Comparison of ENCODE assay signal across 25 mouse cellular contexts in genomic region chr4:33582986-33583720, GRCm38 (mm10).
"Had no signal": no experiment of that assay in that cellular context is flagged by ENCODE, and none has a peak within 500 bp of the region (broad histone marks: within the 10 kb centered on the region; RNA-seq: fewer than 3 reads in every experiment).

No protein-coding gene starts in this region.

- H3K4me2 ChIP-seq: heart, embryonic 12.5 days; hindbrain, embryonic 12.5 days; hindbrain, embryonic 15.5 days; limb, embryonic 12.5 days; liver, embryonic 11.5 days; liver, embryonic 13.5 days; liver, embryonic 15.5 days had no signal

- H3K9me3 ChIP-seq: heart, embryonic 10.5 days; hindbrain, embryonic 10.5 days; hindbrain, embryonic 12.5 days; hindbrain, embryonic 15.5 days; limb, embryonic 10.5 days; limb, embryonic 12.5 days; liver, embryonic 13.5 days; liver, embryonic 15.5 days had no signal

- H3K27ac ChIP-seq: gastrocnemius, adult 2 months; heart, embryonic 10.5 days; hindbrain, embryonic 10.5 days; hindbrain, embryonic 12.5 days; hindbrain, embryonic 15.5 days; layer of hippocampus, adult 2 months; left cerebral cortex, adult 2 months; limb, embryonic 10.5 days; limb, embryonic 12.5 days; liver, embryonic 13.5 days; liver, embryonic 15.5 days had no signal

- ATAC-seq: inflammation-experienced regulatory T-cells, adult 6 months; intestine, embryonic 16.5 days had no signal

- H3K36me3 ChIP-seq: heart, embryonic 10.5 days; heart, embryonic 12.5 days; hindbrain, embryonic 10.5 days; hindbrain, embryonic 12.5 days; hindbrain, embryonic 15.5 days; limb, embryonic 10.5 days; limb, embryonic 12.5 days; liver, embryonic 13.5 days; liver, embryonic 15.5 days had no signal

- H3K27me3 ChIP-seq: hindbrain, embryonic 12.5 days; hindbrain, embryonic 15.5 days; limb, embryonic 12.5 days; liver, embryonic 13.5 days; liver, embryonic 15.5 days had no signal

- DNase-seq: gastrocnemius, adult 2 months; gastrocnemius, postnatal 10 days; gastrocnemius, postnatal 25 days; heart, postnatal 10 days; heart, postnatal 4 days; kidney, adult 18-20 months; kidney, adult 8-10 months; kidney, postnatal 10 days; kidney, postnatal 25 days; kidney, postnatal 4 days; liver; liver, embryonic 13.5 days had no signal

- H3K9ac ChIP-seq: heart, embryonic 12.5 days; hindbrain, embryonic 12.5 days; hindbrain, embryonic 15.5 days; limb, embryonic 12.5 days; liver, embryonic 13.5 days; liver, embryonic 15.5 days had no signal

- H3K4me3 ChIP-seq: gastrocnemius, adult 2 months; heart, embryonic 10.5 days; heart, embryonic 12.5 days; hindbrain, embryonic 10.5 days; hindbrain, embryonic 12.5 days; hindbrain, embryonic 15.5 days; layer of hippocampus, adult 2 months; left cerebral cortex, adult 2 months; limb, embryonic 10.5 days; limb, embryonic 12.5 days; liver, embryonic 13.5 days; liver, embryonic 15.5 days had no signal
